Mouse (Mus musculus) limb, embryonic 13.5 days (tissue): ENCODE results near the gene Dhx33. TPM values are rescaled to one million over a fixed set of nuclear protein-coding genes. Genes with fewer than 3 reads are reported as not detected.
A peak's percentile ranks its signal among the peaks of the same experiment; 100 is the strongest.

Experiments
- ATAC-seq: fragments of 200-750 bp; cut with Nextera tagmentation; 2 replicates; pipeline ENCODE4 v1.8.0; 2017; ENCODE audit warnings: low read depth, moderate number of reproducible peaks, moderate TSS enrichment; ENCODE audit not compliant: low FRiP score
- H3K27ac ChIP-seq: fragments of 300-500 bp; sonication (generic); 2 replicates; pipeline ENCODE4 v1.5.1; 2015; ENCODE audit warnings: inconsistent platforms, mild to moderate bottlenecking, moderate library complexity
- H3K27me3 ChIP-seq: fragments of 300-500 bp; sonication (generic); 2 replicates; pipeline ENCODE4 v1.6.1; 2015; ENCODE audit warnings: mild to moderate bottlenecking, inconsistent platforms
- H3K36me3 ChIP-seq: fragments of 300-500 bp; sonication (generic); 2 replicates; pipeline ENCODE4 v1.6.1; 2015; ENCODE audit warnings: inconsistent platforms, mild to moderate bottlenecking, moderate library complexity
- H3K4me1 ChIP-seq: fragments of 300-500 bp; sonication (generic); 2 replicates; pipeline ENCODE4 v1.6.1; 2015; ENCODE audit warnings: inconsistent platforms
- H3K4me2 ChIP-seq: fragments of 300-500 bp; sonication (generic); replicated peaks from 2 replicates; pipeline ENCODE4 v1.6.1; 2015; ENCODE audit warnings: inconsistent platforms, mild to moderate bottlenecking, moderate library complexity
- H3K4me3 ChIP-seq: fragments of 300-500 bp; sonication (generic); 2 replicates; pipeline ENCODE4 v1.5.1; 2015; ENCODE audit warnings: moderate library complexity, mild to moderate bottlenecking, inconsistent platforms
- H3K9ac ChIP-seq: fragments of 300-500 bp; sonication (generic); 2 replicates; pipeline ENCODE4 v1.6.1; 2015; ENCODE audit warnings: mild to moderate bottlenecking, inconsistent platforms
- H3K9me3 ChIP-seq: fragments of 300-500 bp; sonication (generic); 2 replicates; pipeline ENCODE4 v1.6.1; 2016; ENCODE audit warnings: inconsistent platforms
- WGBS: fragments of 180-500 bp; shearing (Covaris S2); methylation state at CpG from one replicate; pipeline ENCODE4 v1.1.7; 2015; 5-methylcytosine and 5-hydroxymethylcytosine counted together
- polyA plus RNA-seq: library from polyadenylated mRNA; unstranded; fragments of >200 nt; fragmentation: Nextera tagmentation; extraction: Ambion mirVana; gene quantifications from 2 replicates; pipeline ENCODE4 v1.2.1, GENCODE M21; 2015

Gene Dhx33
- polyA plus RNA-seq, 1 experiment from 2014 or later: 23.1 TPM

DNA sequence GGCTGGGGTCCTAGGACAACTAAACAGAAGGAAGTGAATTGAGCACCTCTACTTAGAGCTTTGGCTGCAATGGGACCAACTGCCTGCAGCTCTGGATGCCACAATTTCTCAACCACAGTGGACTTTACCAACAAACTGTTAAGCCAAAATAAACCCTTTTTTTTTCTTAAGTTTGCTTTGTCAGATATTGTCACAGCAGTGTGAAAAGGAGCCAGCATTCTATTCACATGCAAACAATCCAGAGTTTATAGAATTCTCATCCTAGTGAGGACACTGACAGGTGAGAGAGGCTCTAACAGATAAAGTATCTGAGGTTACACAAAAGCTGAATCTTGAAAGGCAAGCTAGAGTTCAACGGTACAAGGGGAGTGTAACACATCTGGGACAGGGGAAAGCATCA is 12.8 kb upstream of the Dhx33 start:
- H3K4me2 ChIP-seq: no peak overlapping the region
- ATAC-seq: no peak
- peaks cover 27% of the 10 kb centered on the region for H3K36me3 ChIP-seq
- peaks cover 26% of the 10 kb centered on the region for H3K4me1 ChIP-seq
- H3K4me3 ChIP-seq: no peak overlapping the region
- H3K27me3 ChIP-seq: no peaks in the 10 kb centered on the region
- H3K27ac ChIP-seq: no peak overlapping the region
- H3K9ac ChIP-seq: no peak overlapping the region
- WGBS: 94% methylated on average over 1 of the region's 1 CpGs
- H3K9me3 ChIP-seq: no peaks in the 10 kb centered on the region

DNA sequence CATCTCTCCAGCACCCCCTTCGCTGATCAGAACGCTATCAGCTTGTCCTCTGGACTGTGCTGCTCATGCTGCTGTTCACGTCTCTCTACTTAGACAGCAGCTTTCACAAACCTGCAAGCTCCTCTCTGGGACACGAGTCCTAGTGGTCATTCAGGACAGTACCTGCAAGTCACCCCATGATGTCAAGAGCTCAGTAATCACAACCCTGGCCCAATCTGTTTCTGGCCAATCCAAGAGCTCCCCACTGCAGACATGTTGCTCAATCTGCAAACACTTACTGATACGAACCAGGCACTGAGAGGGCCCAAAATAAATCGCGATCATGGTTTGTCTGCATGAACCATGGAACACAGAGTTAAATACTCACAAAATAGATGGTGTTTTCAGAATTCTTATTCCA is 8.5 kb upstream of the Dhx33 start:
- Histone ChIP-seq H3K4me2 (no peak overlapping the region), H3K9me3 (no peaks in the 10 kb centered on the region), H3K36me3 (peaks cover 58% of the 10 kb centered on the region), H3K27ac (no peak overlapping the region), H3K4me1 (peaks cover 6% of the 10 kb centered on the region), H3K4me3 (no peak overlapping the region), H3K9ac (no peak overlapping the region), H3K27me3 (no peaks in the 10 kb centered on the region)
- no peak for ATAC-seq
- WGBS: 94% methylated on average over 7 of the region's 7 CpGs

DNA sequence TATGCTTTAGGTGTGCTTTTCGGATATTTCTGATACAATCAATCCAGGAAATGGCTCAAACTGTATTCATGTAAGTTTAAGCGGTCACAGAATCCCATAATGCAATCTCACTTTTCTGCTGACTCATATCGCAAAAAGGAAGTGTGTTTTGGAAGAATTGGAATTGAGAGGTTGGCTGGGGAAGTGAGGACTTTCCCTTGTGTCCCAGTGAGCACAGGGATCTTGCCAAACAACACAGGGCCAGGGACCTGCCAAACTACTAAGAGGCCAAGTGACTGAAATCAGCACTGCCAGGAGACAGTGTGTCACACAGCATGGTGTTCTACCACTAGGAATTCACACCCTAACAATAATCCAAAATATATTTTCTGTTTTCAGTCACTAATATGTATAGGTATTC is 4.1 kb upstream of the Dhx33 start:
- H3K4me2 ChIP-seq: no peak overlapping the region
- H3K36me3 ChIP-seq: peaks cover 50% of the 10 kb centered on the region
- H3K9ac ChIP-seq: no peak overlapping the region
- WGBS: 92% methylated on average over 3 of the region's 3 CpGs
- H3K4me1 ChIP-seq: peaks cover under 1% of the 10 kb centered on the region; the same call in 1 of the 2 replicates
- no peak overlapping the region for H3K4me3 ChIP-seq
- no peaks in the 10 kb centered on the region for H3K9me3 ChIP-seq
- no peak for ATAC-seq
- H3K27me3 ChIP-seq: no peaks in the 10 kb centered on the region
- H3K27ac ChIP-seq: no peak overlapping the region

DNA sequence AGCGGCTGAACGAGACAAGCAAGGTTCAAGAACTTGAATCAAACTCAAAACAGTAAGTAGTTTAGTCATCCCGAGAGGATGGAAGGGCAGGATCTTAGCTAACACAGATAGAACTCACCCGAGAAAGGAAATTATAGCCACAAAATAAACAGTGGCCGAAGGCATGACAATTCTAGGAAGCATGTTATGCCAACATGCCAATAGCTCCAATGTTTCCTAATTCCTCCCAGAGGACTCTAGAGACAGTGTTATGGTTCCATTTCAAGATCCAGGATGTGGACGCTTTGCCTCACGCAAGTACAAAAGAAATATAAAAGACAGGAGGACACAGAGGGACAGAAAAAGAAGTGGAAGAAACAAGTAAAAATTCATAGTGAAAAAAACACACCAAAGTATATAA is 3.6 kb upstream of the Dhx33 start:
- no peak overlapping the region for H3K9ac ChIP-seq
- H3K4me3 ChIP-seq: no peak overlapping the region
- H3K4me2 ChIP-seq: no peak overlapping the region
- ATAC-seq: no peak
- WGBS: 90% methylated on average over 7 of the region's 7 CpGs
- peaks cover 5% of the 10 kb centered on the region for H3K4me1 ChIP-seq
- no peaks in the 10 kb centered on the region for H3K27me3 ChIP-seq
- no peak overlapping the region for H3K27ac ChIP-seq
- H3K36me3 ChIP-seq: peaks cover 48% of the 10 kb centered on the region
- no peaks in the 10 kb centered on the region for H3K9me3 ChIP-seq

DNA sequence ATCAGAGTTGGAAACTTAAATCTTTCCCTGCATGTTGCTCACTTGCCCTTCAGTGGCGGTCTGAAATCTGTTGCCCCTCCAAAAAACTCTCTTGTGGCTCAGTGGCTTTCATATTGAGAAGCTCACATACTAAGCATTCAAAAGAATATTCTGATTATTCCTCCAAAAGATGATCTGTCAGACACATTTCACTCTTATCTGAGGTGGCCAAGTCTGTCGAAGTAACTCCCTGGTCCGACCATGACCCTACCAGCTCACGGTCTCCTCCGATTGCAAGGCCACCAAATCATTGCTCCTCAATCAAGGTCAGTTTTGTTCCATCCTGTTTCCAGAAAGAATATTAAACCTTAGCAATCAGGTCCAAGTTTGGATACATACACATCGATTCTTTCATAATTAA is 2.8 kb upstream of the Dhx33 start:
- no peak for ATAC-seq
- 94% methylated on average over 6 of the region's 6 CpGs for WGBS

DNA sequence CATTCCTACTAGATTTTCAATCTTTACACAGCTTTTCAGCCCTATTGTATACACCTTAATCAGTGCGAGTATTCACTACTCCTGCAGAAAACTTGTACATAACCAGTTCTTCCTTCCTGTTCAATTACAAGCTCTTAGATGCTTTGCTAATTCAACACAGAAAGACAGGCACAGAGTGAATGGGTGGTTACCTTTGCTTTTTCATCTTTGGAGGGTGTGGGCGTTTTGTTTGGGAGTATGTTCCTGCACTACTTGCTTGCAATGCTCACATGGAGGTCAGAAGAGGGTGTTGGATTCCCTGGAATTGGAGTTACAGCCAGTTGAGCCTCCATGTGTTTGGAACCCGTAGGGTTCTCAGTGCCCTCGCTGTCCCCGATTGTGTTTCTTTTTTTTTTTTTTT is 809 bp upstream of the Dhx33 start:
- WGBS: 60% methylated on average over 5 of the region's 5 CpGs
- H3K4me1 ChIP-seq: peaks cover 13% of the 10 kb centered on the region
- H3K9ac ChIP-seq: no peak overlapping the region
- H3K27me3 ChIP-seq: no peaks in the 10 kb centered on the region
- no peak for ATAC-seq
- H3K4me3 ChIP-seq: peak overlapping the region; percentile 93; the same call in 1 of the 2 replicates
- peak overlapping the region; percentile 51 for H3K4me2 ChIP-seq
- no peaks in the 10 kb centered on the region for H3K9me3 ChIP-seq
- H3K36me3 ChIP-seq: peaks cover 34% of the 10 kb centered on the region
- H3K27ac ChIP-seq: no peak overlapping the region

More for the DNA sequence above, 2.8 kb upstream of the Dhx33 start:
- no peaks in the 10 kb centered on the region for H3K9me3 ChIP-seq
- peaks cover 40% of the 10 kb centered on the region for H3K36me3 ChIP-seq
- no peaks in the 10 kb centered on the region for H3K27me3 ChIP-seq
- no peak overlapping the region for H3K4me2 ChIP-seq
- no peak overlapping the region for H3K9ac ChIP-seq
- peaks cover 13% of the 10 kb centered on the region for H3K4me1 ChIP-seq
- no peak overlapping the region for H3K27ac ChIP-seq
- no peak overlapping the region for H3K4me3 ChIP-seq

DNA sequence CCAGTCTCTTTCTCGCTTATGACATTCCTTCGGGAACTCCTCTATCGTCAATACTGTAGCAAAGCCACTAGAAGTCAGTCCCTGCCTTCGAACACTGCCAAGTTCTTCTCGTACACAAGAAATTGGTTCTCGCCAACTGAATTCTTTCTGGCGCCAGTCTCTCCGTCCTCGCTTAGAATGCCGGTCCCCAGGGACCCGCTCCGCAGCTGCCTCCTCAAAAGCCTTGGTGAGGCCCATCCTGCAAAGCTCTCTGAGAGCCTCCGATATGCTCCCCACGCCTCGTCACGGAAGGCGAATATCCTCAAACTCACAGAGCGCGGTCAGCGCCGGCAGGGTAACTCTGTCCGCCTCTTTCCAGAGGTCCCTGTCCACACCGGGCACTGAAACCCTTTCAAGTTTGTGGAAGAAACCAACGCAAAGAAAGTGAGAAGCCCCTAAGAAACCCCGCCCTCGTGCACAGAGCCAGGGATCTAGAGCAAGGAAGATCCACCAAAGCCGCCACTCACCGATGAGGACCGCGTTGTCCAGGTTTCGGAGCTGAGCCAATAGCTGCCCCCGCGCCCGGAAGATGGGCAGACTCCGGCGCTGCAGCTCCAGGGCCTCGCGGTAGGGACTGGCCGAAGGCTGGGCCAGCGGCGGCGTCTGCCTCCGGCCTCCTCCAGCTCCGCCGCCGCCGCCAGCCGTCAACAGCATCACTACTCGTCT is 474 bp downstream of the Dhx33 start:
- H3K9ac ChIP-seq: peak overlapping the region; percentile 80
- H3K4me3 ChIP-seq: peak overlapping the region; percentile 93
- peak overlapping the region; percentile 91 for H3K4me2 ChIP-seq
- peak; percentile 84 for ATAC-seq
- no peaks in the 10 kb centered on the region for H3K9me3 ChIP-seq
- H3K4me1 ChIP-seq: peaks cover 13% of the 10 kb centered on the region
- H3K27me3 ChIP-seq: no peaks in the 10 kb centered on the region
- peak overlapping the region; percentile 70; the same call in 1 of the 2 replicates for H3K27ac ChIP-seq
- peaks cover 35% of the 10 kb centered on the region for H3K36me3 ChIP-seq
- under 1% methylated on average over 49 of the region's 49 CpGs for WGBS

DNA sequence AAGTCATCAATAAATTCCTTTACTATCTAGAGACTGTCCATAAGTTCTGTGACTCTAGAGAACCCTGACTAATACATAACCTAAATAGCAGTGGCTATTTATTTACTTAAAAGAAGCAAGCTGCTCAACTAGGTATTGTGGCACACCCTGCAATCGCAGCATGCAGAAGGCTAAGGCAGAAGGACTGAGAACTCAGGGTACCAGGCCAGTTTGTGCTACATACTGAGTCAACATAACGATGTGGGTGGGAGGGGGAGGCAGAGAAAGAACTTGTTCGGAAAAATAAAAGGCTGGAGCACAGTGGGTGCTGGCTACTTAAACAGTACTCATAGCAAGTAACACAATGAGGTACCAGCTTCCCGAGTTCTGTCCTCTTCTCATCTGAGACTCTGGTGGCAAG is 3.1 kb downstream of the Dhx33 start:
- Histone ChIP-seq H3K9ac (no peak overlapping the region), H3K4me2 (no peak overlapping the region), H3K36me3 (peaks cover 45% of the 10 kb centered on the region), H3K4me1 (peaks cover 13% of the 10 kb centered on the region), H3K9me3 (no peaks in the 10 kb centered on the region), H3K4me3 (no peak overlapping the region), H3K27ac (no peak overlapping the region), H3K27me3 (no peaks in the 10 kb centered on the region)
- 87% methylated on average over 4 of the region's 4 CpGs for WGBS
- ATAC-seq: no peak

DNA sequence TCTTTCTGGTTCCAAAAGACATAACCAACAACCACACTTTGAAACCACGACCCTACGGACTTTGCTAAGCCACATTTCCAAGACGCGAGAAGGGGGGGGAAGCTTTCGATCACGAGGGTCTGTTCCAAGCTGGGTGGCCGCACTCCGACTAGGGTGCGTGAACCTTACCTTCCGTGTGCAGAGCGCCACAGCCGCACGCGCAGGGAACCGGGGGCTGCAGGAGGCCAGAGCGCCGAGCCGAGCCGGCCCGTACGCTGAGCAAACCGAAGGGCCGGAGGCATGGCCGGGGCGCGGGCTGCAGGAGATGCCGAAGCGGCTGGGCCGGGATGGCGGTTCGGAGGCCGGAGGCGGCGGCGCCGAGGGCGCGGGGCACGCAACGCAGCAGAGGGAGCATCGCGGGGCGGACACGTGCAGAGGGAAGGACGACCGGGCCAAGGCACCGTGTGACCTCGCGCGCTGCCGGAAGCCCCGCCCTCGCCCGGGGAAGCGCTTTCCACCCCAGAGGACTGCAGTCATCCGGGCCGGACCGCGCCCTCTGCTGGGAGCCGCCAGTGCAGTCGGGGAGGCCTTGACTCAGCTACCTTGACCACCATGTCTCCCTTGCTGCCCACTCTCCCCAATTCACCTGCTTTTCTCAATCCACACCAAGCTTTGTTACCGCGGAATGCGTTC is 21.5 kb downstream of the Dhx33 start, which contains the start of gene C1qbp:
Gene C1qbp, minus strand, starts transcription at position 470 of the 672 bp plus-strand sequence.
- Histone ChIP-seq H3K4me2 (peak within 1 kb of the TSS; percentile 90), H3K4me1 (peaks cover 12% of the 10 kb centered on the region), H3K4me3 (peak within 1 kb of the TSS; percentile 100), H3K9me3 (no peaks in the 10 kb centered on the region), H3K27ac (no peak within 1 kb of the TSS), H3K27me3 (no peaks in the 10 kb centered on the region), H3K36me3 (peaks cover 74% of the 10 kb centered on the region), H3K9ac (peak within 1 kb of the TSS; percentile 97)
- WGBS: under 1% methylated on average over 62 of the region's 64 CpGs
- peak; percentile 93 for ATAC-seq

DNA sequence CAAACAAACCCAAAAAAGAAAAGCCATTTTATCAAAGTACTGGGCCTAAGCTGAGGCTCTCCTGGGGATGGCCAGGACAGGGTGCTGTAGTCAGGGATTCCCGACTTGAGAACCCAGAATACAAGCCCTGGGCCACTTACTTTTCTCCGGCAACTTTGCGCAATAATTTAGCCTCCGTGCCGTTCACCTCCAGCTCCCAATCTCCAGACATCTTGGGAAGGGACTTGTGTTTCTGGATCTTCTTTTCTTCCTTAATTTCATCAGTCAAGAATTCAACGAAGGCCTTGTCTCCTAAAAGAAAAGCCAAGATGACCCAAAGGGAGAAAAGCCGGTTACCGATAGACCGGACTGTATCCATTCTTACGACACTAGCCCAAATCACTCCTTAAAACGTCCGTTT is 22.2 kb downstream of the Dhx33 start:
- H3K9ac ChIP-seq: peak overlapping the region; percentile 97
- H3K9me3 ChIP-seq: no peaks in the 10 kb centered on the region
- no peaks in the 10 kb centered on the region for H3K27me3 ChIP-seq
- H3K27ac ChIP-seq: no peak overlapping the region
- 9% methylated on average over 12 of the region's 12 CpGs for WGBS
- no peak for ATAC-seq
- peak overlapping the region; percentile 100 for H3K4me3 ChIP-seq
- H3K4me2 ChIP-seq: peak overlapping the region; percentile 90
- peaks cover 12% of the 10 kb centered on the region for H3K4me1 ChIP-seq
- H3K36me3 ChIP-seq: peaks cover 74% of the 10 kb centered on the region

DNA sequence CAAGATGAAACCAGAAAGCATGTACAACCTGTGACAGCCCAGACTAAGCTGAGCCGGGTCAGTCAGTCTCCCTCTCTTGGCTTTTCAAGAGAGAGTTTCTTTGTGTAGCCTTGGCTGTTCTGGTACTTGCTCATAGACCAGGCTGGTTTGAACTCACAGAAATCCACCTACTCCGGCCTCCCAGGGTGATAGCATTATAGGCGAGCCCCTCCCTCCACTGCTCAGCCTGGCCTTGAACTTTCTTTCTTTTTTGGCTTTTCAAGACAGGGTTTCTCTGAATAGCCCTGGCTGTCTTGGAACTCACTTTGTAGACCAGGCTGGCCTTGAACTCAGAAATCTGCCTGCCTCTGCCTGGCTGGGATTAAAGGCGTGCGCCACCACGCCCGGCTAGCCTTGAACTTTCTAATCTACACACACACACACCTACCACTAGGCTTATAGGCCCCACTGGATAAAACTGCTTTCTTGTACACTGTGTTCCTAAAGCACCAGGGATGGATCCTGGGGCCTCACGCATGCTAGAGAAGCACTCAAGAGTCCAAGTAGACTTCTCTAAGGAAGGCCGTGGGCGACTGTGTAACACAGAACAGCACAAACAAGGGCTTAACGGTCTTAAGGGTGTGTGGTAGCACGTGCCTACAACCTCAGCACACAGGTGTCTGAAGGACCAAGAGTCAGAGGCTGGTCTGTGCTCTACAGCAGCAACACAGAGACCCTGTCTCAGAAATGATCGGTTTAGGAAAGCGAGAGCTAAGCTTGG is 23.3 kb downstream of the Dhx33 start:
- WGBS: 90% methylated on average over 14 of the region's 14 CpGs

DNA sequence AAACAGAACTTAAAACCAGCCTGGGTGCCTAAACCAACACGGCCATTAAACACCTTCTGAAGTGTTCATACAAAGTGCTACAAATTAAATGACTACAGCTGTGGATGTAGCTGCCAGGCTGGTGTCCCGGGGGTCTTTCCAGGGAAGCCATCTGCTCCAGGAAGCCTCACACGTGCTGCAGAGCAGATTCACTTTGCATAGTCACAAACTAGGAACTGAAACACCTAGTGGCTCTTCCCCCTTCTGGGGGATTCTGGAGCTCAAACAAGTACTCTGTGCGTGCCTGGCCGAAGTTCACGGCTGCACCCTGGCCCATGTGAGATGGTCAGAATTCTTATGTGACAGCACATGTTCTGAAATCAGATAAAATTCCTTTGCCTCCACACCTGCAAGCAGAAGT is 24.0 kb downstream of the Dhx33 start:
- no peak for ATAC-seq
- Histone ChIP-seq H3K4me1 (peaks cover 12% of the 10 kb centered on the region), H3K4me3 (no peak overlapping the region), H3K36me3 (peaks cover 74% of the 10 kb centered on the region), H3K9me3 (no peaks in the 10 kb centered on the region), H3K27me3 (no peaks in the 10 kb centered on the region), H3K27ac (no peak overlapping the region), H3K4me2 (no peak overlapping the region), H3K9ac (no peak overlapping the region)
- WGBS: 88% methylated on average over 6 of the region's 6 CpGs

More for the DNA sequence above, 23.3 kb downstream of the Dhx33 start:
- peaks cover 74% of the 10 kb centered on the region for H3K36me3 ChIP-seq
- H3K4me1 ChIP-seq: peaks cover 12% of the 10 kb centered on the region
- H3K4me3 ChIP-seq: peak overlapping the region; percentile 100; the same call in 1 of the 2 replicates
- H3K27ac ChIP-seq: no peak overlapping the region
- no peaks in the 10 kb centered on the region for H3K9me3 ChIP-seq
- peak overlapping the region; percentile 90 for H3K4me2 ChIP-seq
- H3K9ac ChIP-seq: no peak overlapping the region
- ATAC-seq: no peak
- no peaks in the 10 kb centered on the region for H3K27me3 ChIP-seq
